Mouse (Mus musculus): ENCODE measurements around the gene Hnrnpm.

GRCm38 (mm10) chr17:33681767-33682166 is 4.9 kb downstream of the Hnrnpm start:
- TF ChIP-seq CTCF (IDR thresholded peaks at IDR 0.05; ENCODE audit: low read depth) (no peak), EP300 (IDR thresholded peaks at IDR 0.05; ENCODE audit: low read depth) (no peak)

Measured in liver, postnatal 0 days (tissue).